Comparison of ENCODE assay signal across 34 mouse cellular contexts in genomic region chr15:98927566-98927965, GRCm38 (mm10). TPM values are rescaled to one million over a fixed set of nuclear protein-coding genes. Genes with fewer than 3 reads are reported as not detected.
DNase-seq lines count a peak whose midpoint lies in the region; ATAC-seq lines count a peak whose summit lies in the region.
"Had no signal": no experiment of that assay in that cellular context is flagged by ENCODE, and none has a peak within 500 bp of the region (broad histone marks: within the 10 kb centered on the region; RNA-seq: fewer than 3 reads in every experiment).

No protein-coding gene starts in this region.

- peaks cover 16% of the 10 kb centered on the region for H3K4me1 ChIP-seq in forebrain, embryonic 15.5 days
- H3K4me1 ChIP-seq in forebrain, embryonic 12.5 days: peaks cover 18% of the 10 kb centered on the region

- no peak overlapping the region for H3K4me3 ChIP-seq in forebrain, embryonic 15.5 days
- H3K4me3 ChIP-seq in forebrain, embryonic 12.5 days (replicated peaks): no peak overlapping the region
- H3K4me3 ChIP-seq: embryonic facial prominence, embryonic 13.5 days; forebrain, embryonic 10.5 days; heart, embryonic 10.5 days; limb, embryonic 12.5 days; lung, embryonic 15.5 days; stomach, embryonic 15.5 days had no signal

- H3K9me3 ChIP-seq in forebrain, embryonic 15.5 days: no peaks in the 10 kb centered on the region
- no peaks in the 10 kb centered on the region for H3K9me3 ChIP-seq in forebrain, embryonic 12.5 days
- H3K9me3 ChIP-seq: embryonic facial prominence, embryonic 13.5 days; forebrain, embryonic 10.5 days; heart, embryonic 10.5 days; limb, embryonic 12.5 days; lung, embryonic 15.5 days; stomach, embryonic 15.5 days had no signal

- intact Hi-C loops in gastrocnemius, postnatal 36 days (cut with DNase I): loop anchor here (5.0 kb wide), 1 partner anchor 50 kb away; no protein-coding TSS in a partner anchor

- DNase-seq in CD4-positive helper T cell, adult 2 months (ENCODE audit: low read depth, low spot score): peak; percentile 81
- no peak for DNase-seq in adrenal gland, postnatal 25 days
- no peak for DNase-seq in gastrocnemius, postnatal 36 days
- DNase-seq: adrenal gland, postnatal 10 days; cerebellum, adult 11-12 months; cerebellum, adult 9-11 months; forebrain, postnatal 0 days; heart, adult 11 months; heart, postnatal 4 days; kidney, adult 8-10 months; layer of hippocampus, adult 9-11 months; midbrain, embryonic 14.5 days; right cerebral cortex, postnatal 4 days had no signal

- no peaks in the 10 kb centered on the region for H3K27me3 ChIP-seq in forebrain, embryonic 15.5 days
- H3K27me3 ChIP-seq in forebrain, embryonic 12.5 days: no peaks in the 10 kb centered on the region
- H3K27me3 ChIP-seq: embryonic facial prominence, embryonic 13.5 days; limb, embryonic 12.5 days; lung, embryonic 15.5 days; stomach, embryonic 15.5 days had no signal

- H3K27ac ChIP-seq in forebrain, embryonic 15.5 days (replicated peaks): no peak overlapping the region
- H3K27ac ChIP-seq in forebrain, embryonic 12.5 days: no peak overlapping the region
- H3K27ac ChIP-seq: embryonic facial prominence, embryonic 13.5 days; forebrain, embryonic 10.5 days; heart, embryonic 10.5 days; hindbrain, embryonic 14.5 days; kidney, postnatal 0 days; limb, embryonic 12.5 days; lung, embryonic 15.5 days; stomach, embryonic 15.5 days had no signal

- H3K9ac ChIP-seq in forebrain, embryonic 15.5 days (replicated peaks): no peak overlapping the region
- H3K9ac ChIP-seq in forebrain, embryonic 12.5 days: no peak overlapping the region
- H3K9ac ChIP-seq: embryonic facial prominence, embryonic 13.5 days; forebrain, postnatal 0 days; hindbrain, embryonic 14.5 days; limb, embryonic 12.5 days; lung, embryonic 15.5 days; stomach, embryonic 15.5 days had no signal

- 80% methylated on average over 5 of the region's 5 CpGs for WGBS in forebrain, embryonic 15.5 days
- WGBS in forebrain, embryonic 12.5 days: 79% methylated on average over 5 of the region's 5 CpGs

- H3K4me2 ChIP-seq in forebrain, embryonic 15.5 days (replicated peaks): no peak overlapping the region
- H3K4me2 ChIP-seq in forebrain, embryonic 12.5 days: no peak overlapping the region
- H3K4me2 ChIP-seq: embryonic facial prominence, embryonic 13.5 days; hindbrain, embryonic 14.5 days; lung, embryonic 15.5 days; stomach, embryonic 15.5 days had no signal

- ATAC-seq in CD4-positive, CD25-positive, alpha-beta regulatory T cell, adult 4 months: peak; percentile 83
- ATAC-seq in granulocyte monocyte progenitor cell, adult 5-6 weeks (replicated peaks; ENCODE audit: poor library complexity, severe bottlenecking): peak; percentile 6; the same call in 1 of the 2 replicates
- 0 out of 2 replicates have a peak, but pooled peaks have one; percentile 20 for ATAC-seq in megakaryocyte progenitor cell, adult 5-6 weeks (replicated peaks; ENCODE audit: poor library complexity)
- ATAC-seq in forebrain, embryonic 15.5 days (replicated peaks): no peak
- ATAC-seq in forebrain, embryonic 12.5 days (ENCODE audit: low FRiP score): no peak
- ATAC-seq: forebrain, postnatal 0 days had no signal

- peaks cover 11% of the 10 kb centered on the region for H3K36me3 ChIP-seq in forebrain, embryonic 15.5 days
- H3K36me3 ChIP-seq in forebrain, embryonic 12.5 days (replicated peaks): peaks cover 15% of the 10 kb centered on the region

RNA-seq across cellular contexts. Expression of gene Tuba1b, which starts 6.8 kb away (rescaled TPM):
- polyA plus RNA-seq in CD4-positive, CD25-positive, alpha-beta regulatory T cell, adult 4 months (2017; shearing (Covaris generic)): 100 to 1,000 TPM; 419 to 534 TPM
- 2,030 and 2,397 TPM in 2 replicates for total RNA-seq in granulocyte monocyte progenitor cell, adult 5-6 weeks (2014; fragmentation: Nextera tagmentation)
- 964 and 1,039 TPM in 2 replicates for total RNA-seq in granulocyte monocyte progenitor cell, adult 5-6 weeks (2017)
- 2,787 and 2,962 TPM in 2 replicates for total RNA-seq in megakaryocyte progenitor cell, adult 5-6 weeks (2015)
- total RNA-seq in megakaryocyte progenitor cell, adult 5-6 weeks (2017): 767 and 827 TPM in 2 replicates
- 1,138 and 1,204 TPM in 2 replicates for polyA plus RNA-seq in forebrain, embryonic 15.5 days (2015; fragmentation: Nextera tagmentation; extraction: Ambion mirVana)
- 285 and 323 TPM in 2 replicates for total RNA-seq in adrenal gland, postnatal 25 days (2021)
- 1,790 and 1,867 TPM in 2 replicates for polyA plus RNA-seq in forebrain, embryonic 12.5 days (2016; fragmentation: Nextera tagmentation; extraction: Ambion mirVana)
- 10 to 100 TPM; 21.8 to 23.2 TPM for total RNA-seq in gastrocnemius, postnatal 36 days (2021)

RNA-seq across cellular contexts. Expression of gene Lmbr1l, which starts 9.5 kb away (rescaled TPM):
- 10 to 100 TPM; 23.3 to 61.6 TPM for polyA plus RNA-seq in CD4-positive, CD25-positive, alpha-beta regulatory T cell, adult 4 months (2017; shearing (Covaris generic))
- total RNA-seq in granulocyte monocyte progenitor cell, adult 5-6 weeks (2014; fragmentation: Nextera tagmentation): 3.5 and 8.5 TPM in 2 replicates
- 7.7 and 11.9 TPM in 2 replicates for total RNA-seq in granulocyte monocyte progenitor cell, adult 5-6 weeks (2017)
- total RNA-seq in megakaryocyte progenitor cell, adult 5-6 weeks (2015): 5.2 and 5.6 TPM in 2 replicates
- 3.8 and 9.4 TPM in 2 replicates for total RNA-seq in megakaryocyte progenitor cell, adult 5-6 weeks (2017)
- 43.2 and 45.2 TPM in 2 replicates for polyA plus RNA-seq in forebrain, embryonic 15.5 days (2015; fragmentation: Nextera tagmentation; extraction: Ambion mirVana)
- total RNA-seq in adrenal gland, postnatal 25 days (2021): 25.2 and 30.5 TPM in 2 replicates
- polyA plus RNA-seq in forebrain, embryonic 12.5 days (2016; fragmentation: Nextera tagmentation; extraction: Ambion mirVana): 30.6 and 41.5 TPM in 2 replicates
- total RNA-seq in gastrocnemius, postnatal 36 days (2021): 1 to 10 TPM; 6.3 to 7.6 TPM

RNA-seq across cellular contexts. Expression of gene Gm49450, which starts 25.8 kb away (rescaled TPM):
- polyA plus RNA-seq in CD4-positive, CD25-positive, alpha-beta regulatory T cell, adult 4 months (2017; shearing (Covaris generic)): not detected
- not detected in 2 replicates for total RNA-seq in granulocyte monocyte progenitor cell, adult 5-6 weeks (2014; fragmentation: Nextera tagmentation)
- not detected in 2 replicates for total RNA-seq in granulocyte monocyte progenitor cell, adult 5-6 weeks (2017)
- total RNA-seq in megakaryocyte progenitor cell, adult 5-6 weeks (2015): 0.69 and 1.1 TPM in 2 replicates
- total RNA-seq in megakaryocyte progenitor cell, adult 5-6 weeks (2017): not detected in 2 replicates
- polyA plus RNA-seq in forebrain, embryonic 15.5 days (2015; fragmentation: Nextera tagmentation; extraction: Ambion mirVana): not detected in 2 replicates
- total RNA-seq in adrenal gland, postnatal 25 days (2021): not detected in 2 replicates
- not detected in 2 replicates for polyA plus RNA-seq in forebrain, embryonic 12.5 days (2016; fragmentation: Nextera tagmentation; extraction: Ambion mirVana)
- total RNA-seq in gastrocnemius, postnatal 36 days (2021): not detected
- total RNA-seq: adrenal gland, postnatal 10 days; gastrocnemius, adult 8-10 months; heart, postnatal 4 days; left cerebral cortex, postnatal 10 days; liver, adult 2 months; megakaryocyte-erythroid progenitor cell, adult 5-6 weeks had no signal
- polyA plus RNA-seq: embryonic facial prominence, embryonic 13.5 days; forebrain, embryonic 10.5 days; forebrain, postnatal 0 days; heart, embryonic 10.5 days; heart, embryonic 16.5 days; hindbrain, embryonic 14.5 days; intestine, embryonic 14.5 days; kidney, postnatal 0 days; limb, embryonic 12.5 days; liver, embryonic 16.5 days; lung, embryonic 15.5 days; midbrain, embryonic 14.5 days; neural tube, embryonic 11.5 days; stomach, embryonic 15.5 days had no signal

RNA-seq across cellular contexts. Expression of gene Tuba1a, which starts 25.9 kb away (rescaled TPM):
- 100 to 1,000 TPM; 212 to 259 TPM for polyA plus RNA-seq in CD4-positive, CD25-positive, alpha-beta regulatory T cell, adult 4 months (2017; shearing (Covaris generic))
- 21.3 and 34.8 TPM in 2 replicates for total RNA-seq in granulocyte monocyte progenitor cell, adult 5-6 weeks (2014; fragmentation: Nextera tagmentation)
- 19.6 and 24.6 TPM in 2 replicates for total RNA-seq in granulocyte monocyte progenitor cell, adult 5-6 weeks (2017)
- total RNA-seq in megakaryocyte progenitor cell, adult 5-6 weeks (2015): 30.3 and 33.5 TPM in 2 replicates
- 15.3 and 22.2 TPM in 2 replicates for total RNA-seq in megakaryocyte progenitor cell, adult 5-6 weeks (2017)
- 14,933 and 15,115 TPM in 2 replicates for polyA plus RNA-seq in forebrain, embryonic 15.5 days (2015; fragmentation: Nextera tagmentation; extraction: Ambion mirVana)
- 81.5 and 90.9 TPM in 2 replicates for total RNA-seq in adrenal gland, postnatal 25 days (2021)
- 7,386 and 7,785 TPM in 2 replicates for polyA plus RNA-seq in forebrain, embryonic 12.5 days (2016; fragmentation: Nextera tagmentation; extraction: Ambion mirVana)
- 10 to 100 TPM; 27.6 to 30.1 TPM for total RNA-seq in gastrocnemius, postnatal 36 days (2021)

RNA-seq across cellular contexts. Expression of gene Dhh, which starts 29.2 kb away (rescaled TPM):
- not detected for polyA plus RNA-seq in CD4-positive, CD25-positive, alpha-beta regulatory T cell, adult 4 months (2017; shearing (Covaris generic))
- not detected in 2 replicates for total RNA-seq in granulocyte monocyte progenitor cell, adult 5-6 weeks (2014; fragmentation: Nextera tagmentation)
- not detected in 2 replicates for total RNA-seq in granulocyte monocyte progenitor cell, adult 5-6 weeks (2017)
- not detected in 2 replicates for total RNA-seq in megakaryocyte progenitor cell, adult 5-6 weeks (2015)
- total RNA-seq in megakaryocyte progenitor cell, adult 5-6 weeks (2017): not detected in 2 replicates
- 0.52 and 0.68 TPM in 2 replicates for polyA plus RNA-seq in forebrain, embryonic 15.5 days (2015; fragmentation: Nextera tagmentation; extraction: Ambion mirVana)
- 1.1 and 2.4 TPM in 2 replicates for total RNA-seq in adrenal gland, postnatal 25 days (2021)
- 0.45 and 0.51 TPM in 2 replicates for polyA plus RNA-seq in forebrain, embryonic 12.5 days (2016; fragmentation: Nextera tagmentation; extraction: Ambion mirVana)
- under 1 TPM; 0.41 to 0.96 TPM for total RNA-seq in gastrocnemius, postnatal 36 days (2021)
- total RNA-seq: megakaryocyte-erythroid progenitor cell, adult 5-6 weeks had no signal

Comparison
In these comparisons a context has a peak if more than half of its experiments do, and no peak if none do; other contexts are left out.
1. ATAC-seq: peak in CD4-positive, CD25-positive, alpha-beta regulatory T cell, adult 4 months (single experiment), granulocyte monocyte progenitor cell, adult 5-6 weeks (single experiment) and megakaryocyte progenitor cell, adult 5-6 weeks (single experiment); none in forebrain, embryonic 15.5 days (single experiment) and forebrain, embryonic 12.5 days (single experiment).
2. RNA of gene Tuba1b, which starts 6.8 kb away (total RNA-seq): 767 to 2,962 TPM in megakaryocyte progenitor cell, adult 5-6 weeks, 964 to 2,397 TPM in granulocyte monocyte progenitor cell, adult 5-6 weeks and 285 to 323 TPM in adrenal gland, postnatal 25 days; 21.8 to 23.2 TPM in gastrocnemius, postnatal 36 days; every median in the first group is over 10 times any median in the second.